Mouse (Mus musculus) thymus, adult 2 months (tissue): ENCODE data around the gene Glb1l. TPM values are rescaled to one million over a fixed set of nuclear protein-coding genes. Genes with fewer than 3 reads are reported as not detected.

Experiments used
- DNase-seq: peaks from one replicate; pipeline ENCODE4 v3.0.0; 2021
- H3K27ac ChIP-seq: fragments of 200-500 bp; 2 replicates; pipeline ENCODE4 v1.5.1; 2012; ENCODE audit warnings: low read length, control low read depth; ENCODE audit not compliant: control insufficient read depth, insufficient read depth
- H3K27me3 ChIP-seq: fragments of 200-500 bp; 2 replicates; pipeline ENCODE4 v1.6.1; 2012; ENCODE audit warnings: mild to moderate bottlenecking, low read length, moderate library complexity, mixed read lengths; ENCODE audit not compliant: control insufficient read depth, insufficient read depth
- H3K36me3 ChIP-seq: fragments of 200-500 bp; 2 replicates; pipeline ENCODE4 v1.6.1; 2012; ENCODE audit warnings: mild to moderate bottlenecking, low read length, moderate library complexity; ENCODE audit not compliant: control insufficient read depth, insufficient read depth
- H3K4me1 ChIP-seq: fragments of 200-500 bp; replicated peaks from 2 replicates; pipeline ENCODE4 v1.6.1; 2012; ENCODE audit warnings: low read length; ENCODE audit not compliant: control insufficient read depth, insufficient read depth
- H3K4me3 ChIP-seq: fragments of 200-500 bp; 2 replicates; pipeline ENCODE4 v1.5.1; 2012; ENCODE audit warnings: mild to moderate bottlenecking, low read length, control low read depth, moderate library complexity; ENCODE audit not compliant: control insufficient read depth, insufficient read depth
- CTCF ChIP-seq: fragments of 200-500 bp; IDR thresholded peaks from 2 replicates; pipeline ENCODE4 v1.5.1; 2012; ENCODE audit warnings: mild to moderate bottlenecking, control low read depth, low read length, moderate library complexity, borderline replicate concordance; ENCODE audit not compliant: control insufficient read depth, poor library complexity, insufficient read depth; ENCODE audit errors: extremely low read depth
- POLR2A ChIP-seq: fragments of 200-500 bp; IDR thresholded peaks from 2 replicates; pipeline ENCODE4 v1.6.1; 2012; ENCODE audit warnings: mild to moderate bottlenecking, low read length, control low read depth, moderate library complexity; ENCODE audit not compliant: control insufficient read depth, poor library complexity, insufficient read depth; ENCODE audit errors: extremely low read depth
- whole genome bisulfite sequencing: fragments of 180-500 bp; shearing (Covaris S2); methylation state at CpG from one replicate; pipeline ENCODE4 v1.1.7; 2018; 5-methylcytosine and 5-hydroxymethylcytosine counted together
- polyA plus RNA-seq: library from polyadenylated mRNA; depleted of rRNA; stranded (reverse); fragments of >200 nt; gene quantifications from 2 replicates; pipeline ENCODE4 v1.2.3, GENCODE M21; 2012

The Glb1l gene
- polyA plus RNA-seq, 1 experiment, result 14.4 TPM

DNA sequence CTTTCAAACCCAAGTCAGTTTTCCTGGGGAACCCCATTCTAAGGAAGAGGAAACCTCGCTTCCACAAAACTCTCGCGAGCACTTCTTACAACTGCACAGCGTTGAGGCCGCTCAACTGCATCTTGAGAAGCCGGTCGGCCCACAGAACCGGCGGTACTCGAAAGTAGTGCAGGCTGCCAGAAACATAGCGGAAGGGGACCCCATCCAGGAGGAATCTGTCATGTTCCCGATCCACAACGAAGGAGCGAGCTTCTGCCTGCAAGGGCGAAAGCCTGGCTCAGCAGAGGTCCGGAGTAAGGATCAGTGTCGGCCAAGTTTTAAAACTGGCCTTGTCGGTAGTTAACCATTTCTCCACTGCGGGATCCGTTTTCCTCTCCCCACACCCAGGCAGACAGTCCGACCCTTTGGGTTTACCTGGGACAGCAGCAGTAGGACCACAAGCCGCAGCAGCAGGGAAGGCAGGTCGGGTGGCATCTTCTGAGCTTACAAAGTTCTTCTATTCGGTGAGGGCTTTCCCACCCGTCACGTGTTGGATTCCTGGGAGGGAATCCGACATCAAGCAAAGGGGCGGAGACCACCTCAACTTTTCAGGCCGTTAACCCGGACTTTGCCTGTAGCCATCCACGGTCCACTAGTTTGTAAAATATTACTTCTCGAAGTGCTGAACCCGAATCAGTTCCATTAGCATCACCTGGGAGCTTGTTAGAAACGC lies 1.5 kb downstream of the Glb1l start:
- DNase-seq, result peak; percentile 50
- Histone ChIP-seq H3K36me3 (peaks cover under 1% of the 10 kb centered on the region; the same call in 1 of the 2 replicates), H3K27ac (no peak overlapping the region), H3K27me3 (no peaks in the 10 kb centered on the region), H3K4me3 (peak overlapping the region; percentile 52), H3K4me1 (peaks cover 39% of the 10 kb centered on the region)
- TF ChIP-seq CTCF (no peak), POLR2A (0 out of 2 replicates have a peak, but pooled peaks have one; percentile 38)
- 15% methylated on average over 34 of the region's 34 CpGs for WGBS

DNA sequence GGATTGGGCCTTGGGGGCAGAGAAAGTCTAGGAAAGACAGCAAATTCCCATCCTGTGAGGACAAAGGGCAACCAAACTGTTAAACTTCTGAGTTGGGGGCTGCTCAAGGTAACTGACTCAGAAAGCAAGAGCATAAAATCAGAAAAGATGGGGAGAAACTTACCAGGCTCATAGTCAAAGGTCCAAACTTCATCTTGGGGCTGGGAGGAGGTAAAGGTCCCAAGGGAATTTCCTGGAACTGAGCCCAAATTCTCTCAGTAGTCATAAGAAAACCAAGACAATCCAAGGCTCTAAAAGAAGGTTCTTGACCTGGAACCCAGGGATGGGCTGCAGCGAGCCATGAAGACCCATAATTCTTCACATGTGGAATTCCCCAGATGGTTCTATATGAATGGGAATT lies 9.4 kb downstream of the Glb1l start:
- 100% methylated on average over 1 of the region's 1 CpGs for WGBS
- peaks cover 21% of the 10 kb centered on the region; the same call in 1 of the 2 replicates for H3K36me3 ChIP-seq
- TF ChIP-seq POLR2A, result no peak
- TF ChIP-seq CTCF, result no peak
- no peaks in the 10 kb centered on the region for H3K27me3 ChIP-seq
- no peak for DNase-seq
- H3K4me1 ChIP-seq, result no peaks in the 10 kb centered on the region
- H3K4me3 ChIP-seq, result no peak overlapping the region
- H3K27ac ChIP-seq, result no peak overlapping the region

DNA sequence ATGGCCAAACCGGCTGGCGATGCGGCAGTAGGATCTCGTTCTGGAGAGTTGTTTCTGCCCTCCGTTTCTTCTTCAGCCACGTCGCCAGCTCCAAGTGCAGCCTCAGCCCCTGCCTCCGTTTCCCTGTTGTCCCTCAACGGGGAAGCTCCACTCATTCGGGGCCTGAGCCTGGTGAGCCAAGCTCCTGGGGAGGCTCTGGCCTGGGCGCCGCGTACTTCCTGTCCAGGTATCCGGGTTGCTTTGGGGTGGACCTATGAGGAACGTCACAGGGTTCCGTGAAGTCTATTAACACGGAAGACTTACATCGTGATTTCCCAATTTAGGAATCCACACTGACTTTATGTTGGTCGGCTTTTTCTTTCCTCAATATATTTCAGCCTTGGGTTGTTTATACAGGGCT lies 18.2 kb downstream of the Glb1l start:
- no peak for TF ChIP-seq POLR2A
- no peak for TF ChIP-seq CTCF
- H3K36me3 ChIP-seq, result peaks cover 2% of the 10 kb centered on the region; the same call in 1 of the 2 replicates
- peak overlapping the region; percentile 8; the same call in 1 of the 2 replicates for H3K27ac ChIP-seq
- no peaks in the 10 kb centered on the region for H3K27me3 ChIP-seq
- H3K4me1 ChIP-seq, result peaks cover 11% of the 10 kb centered on the region
- peak overlapping the region; percentile 80 for H3K4me3 ChIP-seq
- under 1% methylated on average over 19 of the region's 19 CpGs for WGBS
- DNase-seq, result no peak

DNA sequence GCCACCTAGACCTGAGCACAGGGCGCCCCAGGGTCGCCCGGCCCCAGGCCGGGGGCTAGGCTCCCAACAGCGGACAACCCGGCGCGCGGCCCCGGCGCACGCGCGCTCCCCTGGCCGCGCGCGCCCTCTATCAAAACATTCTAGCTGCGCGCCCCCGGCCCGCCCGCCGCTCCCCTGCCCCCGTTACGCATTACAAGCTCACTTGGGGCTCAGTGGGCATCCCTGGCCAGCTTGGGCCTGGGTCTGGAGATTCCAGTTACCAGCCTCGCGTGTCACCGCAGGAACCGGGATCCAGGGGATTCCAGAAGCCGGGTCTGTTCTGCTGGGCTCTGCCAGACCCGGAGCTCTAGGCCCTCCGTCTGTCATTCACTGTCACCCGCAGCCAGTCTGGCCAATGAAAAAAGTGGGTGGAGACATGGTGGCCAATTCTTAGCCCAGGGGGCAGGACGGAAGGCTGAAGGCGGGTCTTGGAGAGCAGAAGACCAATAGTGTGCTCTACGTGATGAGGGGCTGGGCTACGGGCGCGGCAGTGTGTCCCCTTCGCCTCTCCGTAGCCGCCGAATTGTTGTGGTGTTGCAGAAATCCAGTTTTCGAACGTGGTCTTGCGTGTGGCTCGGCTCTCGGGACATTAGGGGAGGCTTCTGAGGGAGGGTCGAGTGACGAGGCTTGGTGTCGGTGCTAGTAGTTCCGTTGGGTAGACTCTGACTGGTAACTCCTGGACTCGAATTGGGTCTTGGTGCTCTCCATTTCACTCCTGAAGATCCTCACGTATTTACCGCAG lies 18.8 kb downstream of the Glb1l start, which contains the start of the genes Ankzf1 and Atg9a:
Gene Ankzf1 (plus strand): TSS at position 530 of the 781 bp plus-strand sequence.
Gene Atg9a (minus strand): TSS at position 575 of the 781 bp plus-strand sequence.
- WGBS, result under 1% methylated on average over 56 of the region's 56 CpGs
- DNase-seq, result peak; percentile 94
- peak within 1 kb of the TSS; percentile 8; the same call in 1 of the 2 replicates for H3K27ac ChIP-seq
- H3K36me3 ChIP-seq, result peaks cover 5% of the 10 kb centered on the region
- peaks cover 11% of the 10 kb centered on the region for H3K4me1 ChIP-seq
- peak within 1 kb of the TSS; percentile 80 for H3K4me3 ChIP-seq
- TF ChIP-seq POLR2A (peak; percentile 55; the same call in 1 of the 2 replicates), CTCF (peak; percentile 21; the same call in 1 of the 2 replicates)
- no peaks in the 10 kb centered on the region for H3K27me3 ChIP-seq

DNA sequence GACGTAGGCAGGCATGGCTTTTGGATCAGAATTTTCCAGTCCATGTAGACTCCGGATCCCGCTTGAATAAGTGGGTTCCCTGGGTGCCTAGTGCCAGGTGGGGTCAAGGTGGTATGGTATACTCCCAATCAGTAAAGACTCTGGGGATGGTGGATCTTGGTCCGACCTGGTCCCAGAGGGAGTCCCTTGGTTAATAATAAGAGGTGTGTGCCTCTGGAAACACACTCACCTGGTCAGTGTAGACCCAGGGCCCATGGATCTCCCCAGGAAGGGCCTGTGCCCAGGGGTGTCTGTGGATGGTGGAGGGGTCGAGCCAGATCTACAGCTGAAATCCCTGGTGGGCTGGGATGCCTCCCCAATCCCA lies 19.4 kb downstream of the Glb1l start:
- WGBS, result 60% methylated on average over 5 of the region's 5 CpGs
- Histone ChIP-seq H3K27ac (no peak overlapping the region), H3K27me3 (no peaks in the 10 kb centered on the region), H3K4me3 (peak overlapping the region; percentile 68), H3K4me1 (peaks cover 11% of the 10 kb centered on the region), H3K36me3 (peaks cover 11% of the 10 kb centered on the region)
- no peak for DNase-seq
- TF ChIP-seq CTCF, result no peak
- no peak for TF ChIP-seq POLR2A

DNA sequence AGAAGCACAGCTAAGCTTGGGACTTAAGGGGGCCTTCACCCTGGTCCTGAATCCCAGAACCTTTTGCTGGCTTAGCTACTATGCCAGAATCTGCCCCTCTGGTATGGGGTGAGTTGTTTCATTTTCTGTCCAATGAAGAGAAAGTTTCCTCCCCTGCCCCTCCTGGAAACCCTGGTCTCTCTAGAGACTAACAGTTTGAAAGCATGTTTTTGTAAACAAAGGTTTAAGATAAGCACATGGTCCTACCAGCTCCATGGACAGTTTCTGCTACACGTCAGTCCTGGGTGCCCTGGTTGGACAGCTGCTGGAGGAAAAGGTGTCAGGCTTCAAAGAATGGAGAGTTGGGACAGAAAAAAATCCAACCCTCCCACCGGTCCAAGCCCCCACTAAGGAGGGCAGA lies 20.0 kb downstream of the Glb1l start:
- WGBS, result 84% methylated on average over 2 of the region's 2 CpGs
- no peak overlapping the region for H3K27ac ChIP-seq
- DNase-seq, result no peak
- H3K27me3 ChIP-seq, result no peaks in the 10 kb centered on the region
- H3K4me3 ChIP-seq, result no peak overlapping the region
- TF ChIP-seq CTCF (no peak), POLR2A (no peak)
- peaks cover 12% of the 10 kb centered on the region for H3K36me3 ChIP-seq
- H3K4me1 ChIP-seq, result peaks cover 11% of the 10 kb centered on the region
